Mouse (Mus musculus) olfactory bulb, adult 2 months (tissue): Measurements from ENCODE around the gene Elk3. TPM values are rescaled to one million over a fixed set of nuclear protein-coding genes. Genes with fewer than 3 reads are reported as not detected.

Experiments
- H3K27ac ChIP-seq: fragments of 200-500 bp; 2 replicates; pipeline ENCODE4 v1.5.1; 2012; ENCODE audit warnings: low read depth, low read length; ENCODE audit not compliant: insufficient read depth
- H3K4me1 ChIP-seq: fragments of 200-500 bp; 2 replicates; pipeline ENCODE4 v1.6.1; 2012; ENCODE audit warnings: low read length; ENCODE audit not compliant: control insufficient read depth, insufficient read depth
- H3K4me3 ChIP-seq: fragments of 200-500 bp; 2 replicates; pipeline ENCODE4 v1.5.1; 2012; ENCODE audit warnings: mild to moderate bottlenecking, low read depth, low read length, moderate library complexity; ENCODE audit not compliant: insufficient read depth
- CTCF ChIP-seq: fragments of 200-500 bp; IDR thresholded peaks from 2 replicates; pipeline ENCODE4 v1.5.1; 2012; ENCODE audit warnings: low read depth, mild to moderate bottlenecking, low read length, moderate library complexity; ENCODE audit not compliant: insufficient read depth
- POLR2A ChIP-seq: fragments of 200-500 bp; IDR thresholded peaks from 2 replicates; pipeline ENCODE4 v1.6.1; 2012; ENCODE audit warnings: mild to moderate bottlenecking, low read depth, low read length, moderate library complexity; ENCODE audit not compliant: insufficient read depth
- WGBS: fragments of 180-500 bp; shearing (Covaris S2); methylation state at CpG from one replicate; pipeline ENCODE4 v1.1.7; 2018; 5-methylcytosine and 5-hydroxymethylcytosine counted together
- polyA plus RNA-seq: library from polyadenylated mRNA; stranded (reverse); fragments of >200 nt; gene quantifications from 2 replicates; pipeline ENCODE4 v1.2.4, GENCODE M21; 2012; ENCODE audit warnings: low replicate concordance; ENCODE audit not compliant: missing spikeins, insufficient read depth, insufficient read length

The Elk3 gene
- polyA plus RNA-seq, 1 experiment: not detected

DNA sequence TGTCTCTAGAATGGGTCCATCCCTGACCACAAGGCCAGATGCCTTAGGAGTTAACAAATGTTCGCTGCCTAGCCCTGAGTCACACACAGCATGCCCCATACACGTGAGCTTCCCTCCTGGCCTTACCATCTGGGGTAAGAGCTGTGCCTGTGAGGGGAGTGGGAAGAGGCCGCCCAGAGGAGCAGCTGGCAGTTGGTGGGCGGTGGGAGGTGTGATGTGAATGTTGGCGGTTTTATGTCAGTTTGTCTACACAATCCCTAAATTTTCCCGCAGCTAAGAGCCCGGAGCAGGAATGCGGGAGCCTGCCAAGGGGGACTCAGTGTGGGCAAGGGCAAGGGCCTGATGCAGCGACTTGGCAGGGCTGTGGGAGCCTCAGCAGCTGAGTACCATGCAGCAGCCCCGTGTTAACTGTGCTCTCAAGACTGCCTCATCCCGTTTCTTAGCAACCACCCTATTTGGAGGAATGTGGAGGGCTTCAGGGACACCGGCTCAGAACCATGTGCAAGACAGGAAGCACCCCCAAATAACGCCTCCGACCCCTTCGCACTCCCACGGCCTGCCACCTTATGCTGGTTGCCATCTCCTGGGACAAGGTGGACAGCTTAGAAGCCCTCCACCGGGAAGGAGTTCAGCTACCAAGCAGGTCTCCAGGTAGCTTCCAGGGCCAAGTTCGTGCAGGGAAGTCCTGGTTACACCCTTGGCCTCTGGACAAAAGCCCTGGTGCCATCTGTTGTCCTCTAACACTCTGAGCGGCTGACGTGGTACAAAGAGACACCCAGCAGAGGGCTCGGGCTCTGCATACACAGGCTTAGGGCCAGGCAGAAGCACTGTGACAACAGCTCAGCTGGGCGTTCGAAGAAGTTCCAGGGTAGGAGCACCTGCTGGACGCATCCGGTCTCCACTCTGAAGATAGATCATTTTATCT is 35.5 kb downstream of the Elk3 start:
- Histone ChIP-seq H3K4me1 (peaks cover 61% of the 10 kb centered on the region), H3K4me3 (peak overlapping the region; percentile 20), H3K27ac (peak overlapping the region; percentile 97)
- TF ChIP-seq CTCF (no peak), POLR2A (no peak)
- WGBS: 11% methylated on average over 25 of the region's 25 CpGs

DNA sequence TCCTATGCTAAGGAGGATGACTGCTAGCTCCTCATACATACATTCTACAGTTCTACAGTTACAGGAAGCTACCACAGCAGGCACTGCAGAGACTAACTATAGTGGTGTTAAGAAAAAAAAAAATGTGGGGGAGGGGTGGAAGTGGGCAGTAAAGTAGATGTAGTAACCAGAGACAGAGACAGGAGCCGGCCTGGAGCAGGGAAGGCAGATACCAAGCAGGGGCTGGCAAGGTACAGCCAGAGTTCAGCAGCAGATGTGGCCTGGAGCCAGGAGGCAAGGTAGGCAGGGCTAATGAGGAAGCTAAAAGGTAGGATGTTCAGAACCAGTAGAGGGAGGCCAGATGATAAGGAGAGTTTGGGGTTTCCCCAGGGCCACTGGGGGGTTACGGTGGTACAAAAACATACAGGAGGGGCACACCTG is 36.6 kb downstream of the Elk3 start:
- Histone ChIP-seq H3K4me1 (peaks cover 62% of the 10 kb centered on the region), H3K27ac (peak overlapping the region; percentile 97), H3K4me3 (no peak overlapping the region)
- 69% methylated on average over 2 of the region's 2 CpGs for WGBS
- no peak for TF ChIP-seq CTCF
- no peak for TF ChIP-seq POLR2A

DNA sequence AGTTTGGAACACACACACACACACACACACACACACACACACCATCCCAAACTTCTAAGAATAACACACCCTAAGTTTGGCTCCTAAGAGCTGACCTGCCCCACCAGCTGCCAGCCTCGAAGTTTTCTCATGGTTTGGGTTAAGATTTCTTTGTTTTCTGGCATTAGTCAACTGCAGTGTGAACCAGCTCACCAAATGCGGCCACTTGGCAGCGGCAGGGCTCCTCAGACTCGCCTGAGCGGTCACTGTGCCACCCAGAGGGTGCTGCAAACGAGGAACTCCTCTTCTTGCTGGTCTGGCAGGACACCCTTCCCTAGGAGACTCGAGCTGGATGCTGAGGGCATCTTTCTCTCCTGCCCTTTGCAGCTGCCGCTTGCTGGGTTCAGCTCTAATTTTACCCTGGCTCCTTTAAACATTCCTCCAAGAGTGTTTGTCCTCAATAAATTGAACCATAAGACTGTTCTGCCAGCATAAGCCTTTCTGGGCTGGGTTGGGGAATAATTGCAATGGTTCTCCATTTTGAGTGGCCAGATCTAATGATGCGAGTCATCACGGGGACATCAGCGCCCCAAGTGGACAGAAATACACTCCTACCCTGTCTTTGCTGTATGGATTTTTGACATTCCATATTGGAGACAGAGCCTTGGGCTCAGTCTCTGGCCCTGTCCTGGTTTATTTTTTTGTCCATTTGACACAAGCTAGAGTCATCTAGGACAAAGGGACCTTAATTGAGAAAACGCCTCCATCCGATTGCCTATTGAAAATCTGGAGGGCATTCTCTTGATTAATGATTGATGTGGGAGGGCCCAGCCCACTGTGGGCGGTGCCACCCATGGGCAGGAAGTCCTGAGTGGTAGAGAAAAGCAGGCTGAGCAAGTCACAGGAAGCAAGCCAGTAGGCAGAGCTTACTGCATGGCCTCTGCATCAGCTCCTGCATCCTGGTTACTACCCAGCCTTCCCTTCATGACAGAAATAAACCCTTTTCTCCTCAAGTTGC is 37.7 kb downstream of the Elk3 start:
- no peak for TF ChIP-seq CTCF
- WGBS: 45% methylated on average over 14 of the region's 14 CpGs
- H3K27ac ChIP-seq: peak overlapping the region; percentile 33
- peaks cover 62% of the 10 kb centered on the region for H3K4me1 ChIP-seq
- H3K4me3 ChIP-seq: no peak overlapping the region

DNA sequence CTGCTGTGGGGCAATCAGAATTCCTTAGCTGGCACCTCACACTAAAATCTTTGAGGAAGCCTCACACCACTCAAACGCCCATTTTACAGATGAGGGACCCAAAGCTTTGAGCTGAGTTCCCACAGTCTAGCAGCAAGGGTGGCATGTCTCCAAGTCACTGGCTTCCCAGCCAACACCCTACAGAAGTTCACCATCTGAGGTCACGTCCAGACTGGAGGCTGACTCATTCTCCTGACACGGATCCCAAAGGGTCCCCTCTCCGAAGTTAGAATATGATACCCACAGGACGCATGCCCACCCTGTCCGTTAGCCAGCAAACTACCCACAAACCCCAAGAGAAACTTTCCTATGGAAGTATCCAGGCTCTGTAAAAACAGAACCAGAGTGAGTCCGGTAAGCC is 39.1 kb downstream of the Elk3 start:
- 74% methylated on average over 7 of the region's 7 CpGs for WGBS
- no peak overlapping the region for H3K4me3 ChIP-seq
- TF ChIP-seq POLR2A (no peak), CTCF (no peak)
- H3K4me1 ChIP-seq: peaks cover 50% of the 10 kb centered on the region
- H3K27ac ChIP-seq: no peak overlapping the region

DNA sequence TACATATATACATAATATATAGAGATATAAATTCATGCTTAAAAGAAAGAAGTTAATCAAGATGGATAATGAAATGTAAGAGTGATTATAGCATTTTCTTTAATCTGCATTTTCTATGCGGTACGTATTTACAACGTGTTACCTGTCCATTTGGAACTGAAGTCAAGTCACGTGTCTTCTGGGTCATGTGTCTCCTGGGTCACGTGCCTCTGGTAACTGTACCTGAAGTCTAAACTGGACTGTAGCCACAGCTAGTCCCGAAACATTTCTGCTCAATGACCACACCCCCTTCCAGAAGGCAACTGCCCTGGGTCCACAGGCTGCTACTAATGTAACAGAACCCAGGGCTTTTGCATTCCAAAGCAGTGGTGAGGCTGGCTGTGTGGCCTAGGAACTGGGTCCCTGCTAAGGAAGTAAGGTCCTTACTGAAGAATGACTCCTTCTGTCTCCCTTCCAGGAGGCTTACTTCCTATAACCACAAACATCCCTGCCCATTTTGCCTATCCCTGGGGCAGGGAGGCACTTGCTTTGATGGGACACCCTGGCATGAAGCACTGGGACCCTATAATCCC is 40.0 kb downstream of the Elk3 start:
- H3K4me1 ChIP-seq: peaks cover 46% of the 10 kb centered on the region
- H3K27ac ChIP-seq: no peak overlapping the region
- H3K4me3 ChIP-seq: no peak overlapping the region
- WGBS: 95% methylated on average over 6 of the region's 6 CpGs
- TF ChIP-seq POLR2A (no peak), CTCF (no peak)

DNA sequence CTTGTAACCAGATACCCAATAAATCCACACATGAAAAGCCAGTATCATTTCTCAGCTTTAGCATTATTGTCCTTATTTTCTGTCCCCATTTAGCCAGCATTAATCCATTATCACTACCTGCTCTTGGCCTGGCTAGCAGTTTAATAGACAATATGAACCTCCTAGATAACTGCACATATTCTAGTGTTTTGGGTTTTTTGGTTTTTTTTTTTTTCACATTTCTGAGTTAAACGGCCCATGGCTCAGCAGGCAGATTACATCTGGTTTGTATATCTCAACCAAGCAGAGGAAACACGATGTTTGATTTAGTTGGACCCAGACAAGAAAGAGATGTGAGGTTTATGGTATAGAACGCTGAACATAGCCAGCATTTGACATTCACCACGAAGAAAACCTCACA is 41.2 kb downstream of the Elk3 start:
- TF ChIP-seq POLR2A: no peak
- TF ChIP-seq CTCF: no peak
- H3K4me3 ChIP-seq: no peak overlapping the region
- H3K27ac ChIP-seq: no peak overlapping the region
- H3K4me1 ChIP-seq: peaks cover 45% of the 10 kb centered on the region
- WGBS: 37% methylated on average over 4 of the region's 4 CpGs

DNA sequence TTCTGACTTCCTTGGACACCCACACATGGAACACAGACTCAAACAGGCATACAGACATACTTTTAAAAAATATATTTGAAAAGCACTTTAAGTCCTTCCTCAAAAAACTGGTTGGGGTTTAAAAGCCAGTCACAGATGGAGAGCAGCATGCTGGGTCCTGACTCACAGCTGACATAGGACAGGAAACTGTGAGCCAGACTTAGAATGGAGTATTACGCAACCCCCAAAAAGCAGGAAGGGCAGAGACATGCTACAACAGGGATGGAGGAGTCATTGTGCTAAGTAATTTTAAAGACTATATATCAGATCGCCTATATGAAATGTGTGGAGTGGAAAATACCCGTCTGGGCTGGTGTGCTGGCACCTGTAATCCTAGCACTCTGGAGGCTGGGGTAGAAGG is 42.6 kb downstream of the Elk3 start:
- no peak overlapping the region for H3K4me3 ChIP-seq
- H3K27ac ChIP-seq: no peak overlapping the region
- 98% methylated on average over 3 of the region's 3 CpGs for WGBS
- TF ChIP-seq POLR2A (no peak), CTCF (no peak)
- peaks cover 47% of the 10 kb centered on the region for H3K4me1 ChIP-seq

DNA sequence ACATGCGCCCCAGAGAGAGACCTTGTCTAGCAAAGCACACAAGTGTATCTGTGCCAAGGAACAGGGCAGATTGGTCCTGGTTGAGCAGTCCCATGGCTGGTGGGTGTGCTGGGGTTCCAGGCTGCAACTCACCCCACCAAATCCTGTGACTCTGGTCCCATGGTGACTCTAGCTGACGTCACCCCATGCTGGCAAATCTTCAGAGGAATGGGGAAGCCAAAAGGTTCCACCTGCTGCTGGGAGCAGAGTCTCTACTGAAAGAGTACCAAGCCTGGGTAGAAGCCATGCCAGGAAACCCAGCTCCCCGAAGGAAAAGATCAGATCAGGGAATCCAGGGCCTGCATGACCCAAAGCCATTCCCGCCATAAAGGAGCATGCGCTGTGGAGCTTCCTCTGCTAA is 43.4 kb downstream of the Elk3 start:
- Histone ChIP-seq H3K27ac (no peak overlapping the region), H3K4me3 (no peak overlapping the region), H3K4me1 (peaks cover 45% of the 10 kb centered on the region)
- 86% methylated on average over 5 of the region's 5 CpGs for WGBS
- TF ChIP-seq CTCF (no peak), POLR2A (no peak)

DNA sequence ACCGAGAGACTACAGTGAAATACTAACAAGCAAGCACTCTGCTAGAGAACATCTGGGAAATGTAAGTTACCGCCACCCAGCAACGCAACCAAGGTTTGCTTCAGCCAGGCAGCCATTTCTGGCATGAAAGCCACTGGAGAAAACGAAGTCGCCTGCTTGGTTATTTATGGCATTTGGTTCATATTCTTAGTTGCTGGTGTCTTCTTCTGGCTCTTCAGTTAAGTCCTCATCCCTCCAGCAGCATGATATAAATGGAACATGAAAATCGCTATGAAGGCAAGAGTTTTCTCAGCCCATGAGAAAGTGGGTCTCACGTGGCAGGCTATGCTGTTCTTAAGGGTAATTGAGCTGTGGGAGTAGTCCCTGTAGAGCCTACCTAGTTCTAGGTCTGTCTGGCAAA is 44.4 kb downstream of the Elk3 start:
- peak overlapping the region; percentile 19; the same call in 1 of the 2 replicates for H3K27ac ChIP-seq
- H3K4me3 ChIP-seq: no peak overlapping the region
- H3K4me1 ChIP-seq: peaks cover 49% of the 10 kb centered on the region
- TF ChIP-seq CTCF (no peak), POLR2A (no peak)
- WGBS: 75% methylated on average over 7 of the region's 7 CpGs
